Mouse (Mus musculus): ENCODE measurements around the gene Ramp3. TPM values are rescaled to one million over a fixed set of nuclear protein-coding genes. Genes with fewer than 3 reads are reported as not detected.
A peak's percentile ranks its signal among the peaks of the same experiment; 100 is the strongest.
"Not testable (repeated sequence)": the region's sequence is repeated elsewhere in the genome, so short reads cannot be mapped to it uniquely, and the experiment has no call there.

Gene Ramp3
- polyA plus RNA-seq, 1 experiment from 2014 or later, result 2.2 TPM

DNA sequence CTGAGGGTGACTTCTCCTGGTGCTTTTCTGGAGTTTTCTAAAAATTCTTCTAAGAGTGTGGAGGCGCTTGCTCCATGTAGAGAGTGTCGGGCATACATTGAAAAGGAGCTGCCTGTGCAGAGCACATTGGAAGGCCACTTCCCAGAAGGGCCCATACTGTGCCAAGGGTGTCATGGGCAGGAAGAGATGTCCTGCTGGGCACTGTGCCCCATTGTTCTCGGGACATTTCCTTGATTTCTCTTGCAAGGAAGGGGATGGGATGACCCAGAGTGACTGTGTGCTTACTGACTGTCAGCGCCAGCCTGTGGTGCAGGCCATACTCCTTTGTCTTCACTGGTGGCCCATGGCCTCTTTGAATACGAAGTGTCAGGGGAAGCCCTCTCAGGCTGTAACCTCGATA lies 19.2 kb upstream of the Ramp3 start:
- Histone ChIP-seq H3K9ac (no peak overlapping the region), H3K9me3 (replicated peaks) (no peaks in the 10 kb centered on the region), H3K27ac (no peak overlapping the region), H3K4me1 (no peaks in the 10 kb centered on the region), H3K4me3 (no peak overlapping the region), H3K4me2 (no peak overlapping the region), H3K36me3 (ENCODE audit: poor library complexity, severe bottlenecking) (no peaks in the 10 kb centered on the region), H3K27me3 (no peaks in the 10 kb centered on the region)
- no peak for ATAC-seq
- WGBS, result 77% methylated on average over 6 of the region's 6 CpGs

- Histone ChIP-seq H3K4me3 (no peak overlapping the region), H3K36me3 (ENCODE audit: poor library complexity, severe bottlenecking) (no peaks in the 10 kb centered on the region), H3K4me1 (no peaks in the 10 kb centered on the region), H3K9ac (no peak overlapping the region), H3K27me3 (no peaks in the 10 kb centered on the region), H3K4me2 (no peak overlapping the region), H3K27ac (no peak overlapping the region), H3K9me3 (replicated peaks) (no peaks in the 10 kb centered on the region)
- ATAC-seq, result no peak
- WGBS, result 73% methylated on average over 6 of the region's 6 CpGs
These were observed 13.8 kb upstream of the Ramp3 start for GRCm38 (mm10) chr11:6644566-6644965.

DNA sequence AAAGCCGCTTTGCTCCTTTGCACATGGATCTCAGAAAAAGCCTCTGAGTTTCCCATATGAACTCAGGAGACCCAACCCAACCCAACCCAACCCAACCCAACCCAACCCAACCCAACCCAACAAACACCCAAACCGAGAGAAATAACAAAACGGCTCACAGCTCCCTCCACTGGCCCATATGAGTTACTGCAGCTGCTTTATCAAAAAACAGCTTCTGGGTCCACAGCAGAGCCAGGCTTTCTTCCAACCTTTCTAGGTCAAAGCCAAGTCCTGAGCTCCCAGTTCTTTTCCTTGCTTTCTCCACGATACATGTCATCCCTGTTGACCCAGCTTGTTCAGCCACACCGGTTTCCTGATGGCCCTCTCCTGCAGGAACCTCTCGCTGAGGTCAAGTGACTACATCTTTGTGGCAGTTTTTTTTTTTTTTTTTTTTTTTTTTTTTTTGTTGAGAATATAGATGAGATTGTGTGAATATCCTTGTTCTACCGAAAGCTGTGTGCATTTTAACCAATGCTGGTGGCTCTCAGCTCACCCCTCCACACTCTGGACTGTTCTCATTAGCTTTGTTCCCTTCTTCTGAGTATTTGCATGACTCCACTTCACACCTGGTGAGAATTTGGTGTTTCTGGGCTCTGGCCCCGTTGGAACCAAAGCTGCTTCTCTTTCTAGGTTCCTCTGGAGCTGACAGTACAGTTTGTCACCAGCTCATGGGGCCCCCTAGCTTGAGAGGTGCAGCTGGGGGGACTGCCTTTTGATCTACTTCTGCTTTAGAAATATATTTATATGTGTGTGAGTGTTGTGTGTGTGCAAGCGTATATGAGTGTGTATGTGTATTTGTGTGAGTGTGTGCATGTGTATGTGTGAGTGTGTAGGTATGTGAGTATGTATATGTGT lies 10.2 kb upstream of the Ramp3 start:
- no peak overlapping the region for H3K27ac ChIP-seq
- H3K4me3 ChIP-seq, result no peak overlapping the region
- H3K27me3 ChIP-seq, result no peaks in the 10 kb centered on the region
- no peaks in the 10 kb centered on the region for H3K9me3 ChIP-seq (replicated peaks)
- H3K4me1 ChIP-seq, result no peaks in the 10 kb centered on the region
- ATAC-seq, result no peak
- no peak overlapping the region for H3K4me2 ChIP-seq
- WGBS, result 60% methylated on average over 9 of the region's 9 CpGs
- H3K9ac ChIP-seq, result no peak overlapping the region
- H3K36me3 ChIP-seq (ENCODE audit: poor library complexity, severe bottlenecking), result no peaks in the 10 kb centered on the region

DNA sequence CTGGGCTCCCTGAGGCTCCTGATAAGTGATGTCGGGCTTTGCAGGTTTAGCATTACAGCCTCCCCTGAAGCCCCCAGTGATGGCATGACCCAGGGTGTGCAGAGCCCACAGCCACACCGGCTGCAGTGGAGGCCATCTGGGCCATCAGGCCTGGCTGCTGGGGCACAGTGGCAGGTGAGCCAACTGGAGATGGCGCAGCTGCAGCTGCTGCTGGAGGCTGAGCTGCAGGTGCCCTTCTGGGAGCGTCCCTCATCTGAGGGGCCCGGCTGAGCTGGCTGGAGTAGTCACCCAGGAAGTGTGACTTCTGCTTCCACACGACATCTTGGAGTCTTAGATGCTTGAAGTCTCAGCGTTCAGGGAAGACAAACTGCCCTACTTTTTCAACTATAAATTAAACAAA lies 7.8 kb upstream of the Ramp3 start:
- no peaks in the 10 kb centered on the region for H3K36me3 ChIP-seq (ENCODE audit: poor library complexity, severe bottlenecking)
- WGBS, result 75% methylated on average over 7 of the region's 7 CpGs
- H3K9me3 ChIP-seq (replicated peaks), result no peaks in the 10 kb centered on the region
- H3K4me3 ChIP-seq, result no peak overlapping the region
- H3K9ac ChIP-seq, result no peak overlapping the region
- no peaks in the 10 kb centered on the region for H3K27me3 ChIP-seq
- no peaks in the 10 kb centered on the region for H3K4me1 ChIP-seq
- no peak for ATAC-seq
- H3K4me2 ChIP-seq, result no peak overlapping the region
- no peak overlapping the region for H3K27ac ChIP-seq

DNA sequence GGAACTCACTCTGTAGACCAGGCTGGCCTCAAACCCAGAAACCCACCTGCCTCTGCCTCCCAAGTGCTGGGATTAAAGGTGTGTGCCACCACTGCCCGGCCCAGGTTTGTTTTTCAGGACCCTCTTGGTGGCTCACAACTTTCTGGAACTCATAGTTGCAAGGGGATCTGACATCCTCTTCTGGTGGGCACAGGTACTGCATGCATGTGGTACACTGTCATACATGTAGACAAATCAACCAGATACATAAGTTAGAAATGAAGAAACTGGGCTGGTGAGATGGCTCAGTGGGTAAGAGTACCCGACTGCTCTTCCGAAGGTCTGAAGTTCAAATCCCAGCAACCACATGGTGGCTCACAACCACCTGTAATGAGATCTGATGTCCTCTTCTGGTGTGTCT lies 5.3 kb upstream of the Ramp3 start:
- not testable (repeated sequence) for H3K4me1 ChIP-seq; H3K36me3 ChIP-seq (ENCODE audit: poor library complexity, severe bottlenecking); H3K4me3 ChIP-seq; ATAC-seq; H3K27me3 ChIP-seq; H3K9me3 ChIP-seq (replicated peaks); H3K9ac ChIP-seq; H3K4me2 ChIP-seq; H3K27ac ChIP-seq
- 85% methylated on average over 3 of the region's 3 CpGs for WGBS

GRCm38 (mm10) chr11:6654903-6655302 lies 3.4 kb upstream of the Ramp3 start:
- Histone ChIP-seq H3K4me1 (0 out of 2 replicates have a peak, but pooled peaks cover 3% of the 10 kb centered on the region), H3K4me2 (no peak overlapping the region), H3K36me3 (ENCODE audit: poor library complexity, severe bottlenecking) (no peaks in the 10 kb centered on the region), H3K27ac (no peak overlapping the region), H3K27me3 (no peaks in the 10 kb centered on the region), H3K9me3 (replicated peaks) (no peaks in the 10 kb centered on the region), H3K4me3 (no peak overlapping the region), H3K9ac (no peak overlapping the region)
- peak; percentile 75 for ATAC-seq
- WGBS, result 2% methylated on average over 2 of the region's 2 CpGs

- H3K27me3 ChIP-seq, result no peaks in the 10 kb centered on the region
- no peak overlapping the region for H3K27ac ChIP-seq
- H3K9me3 ChIP-seq (replicated peaks), result no peaks in the 10 kb centered on the region
- no peak overlapping the region for H3K4me2 ChIP-seq
- H3K9ac ChIP-seq, result no peak overlapping the region
- ATAC-seq, result no peak
- no peak overlapping the region for H3K4me3 ChIP-seq
- H3K36me3 ChIP-seq (ENCODE audit: poor library complexity, severe bottlenecking), result no peaks in the 10 kb centered on the region
- WGBS, result 65% methylated on average over 14 of the region's 14 CpGs
- 0 out of 2 replicates have a peak, but pooled peaks cover 3% of the 10 kb centered on the region for H3K4me1 ChIP-seq
These were observed 2.9 kb downstream of the Ramp3 start for GRCm38 (mm10) chr11:6661206-6661605.

GRCm38 (mm10) chr11:6666634-6667033 lies 8.3 kb downstream of the Ramp3 start:
- Histone ChIP-seq H3K4me2 (no peak overlapping the region), H3K27me3 (0 out of 2 replicates have a peak, but pooled peaks cover 4% of the 10 kb centered on the region), H3K4me3 (no peak overlapping the region), H3K4me1 (no peaks in the 10 kb centered on the region), H3K9ac (no peak overlapping the region), H3K36me3 (ENCODE audit: poor library complexity, severe bottlenecking) (no peaks in the 10 kb centered on the region), H3K9me3 (replicated peaks) (no peaks in the 10 kb centered on the region), H3K27ac (no peak overlapping the region)
- 88% methylated on average over 2 of the region's 2 CpGs for WGBS
- ATAC-seq, result no peak

DNA sequence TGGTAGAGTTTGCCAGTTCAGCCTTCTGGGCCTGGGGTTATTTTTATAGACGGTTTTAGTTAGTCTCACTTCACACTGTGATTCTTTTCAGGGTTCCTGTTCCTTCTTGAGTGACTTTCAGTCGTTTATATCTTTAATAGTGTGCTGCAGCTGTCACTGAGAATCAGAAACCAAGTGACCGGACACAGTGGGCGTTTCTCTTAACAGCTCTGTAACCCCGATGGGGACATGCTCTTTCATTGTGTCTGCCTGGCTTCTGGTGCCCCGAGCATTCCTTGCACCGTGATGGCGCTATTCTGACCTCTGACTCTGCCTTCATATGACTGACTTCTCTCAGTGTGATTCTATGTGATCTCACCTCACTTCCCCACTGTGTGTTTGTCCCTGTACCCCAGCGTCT lies 10.7 kb downstream of the Ramp3 start:
- Histone ChIP-seq H3K9me3 (replicated peaks) (no peaks in the 10 kb centered on the region), H3K36me3 (ENCODE audit: poor library complexity, severe bottlenecking) (no peaks in the 10 kb centered on the region), H3K9ac (no peak overlapping the region), H3K27me3 (0 out of 2 replicates have a peak, but pooled peaks cover 4% of the 10 kb centered on the region), H3K4me2 (no peak overlapping the region), H3K4me1 (no peaks in the 10 kb centered on the region), H3K4me3 (no peak overlapping the region), H3K27ac (no peak overlapping the region)
- ATAC-seq, result no peak
- WGBS, result 23% methylated on average over 9 of the region's 9 CpGs

DNA sequence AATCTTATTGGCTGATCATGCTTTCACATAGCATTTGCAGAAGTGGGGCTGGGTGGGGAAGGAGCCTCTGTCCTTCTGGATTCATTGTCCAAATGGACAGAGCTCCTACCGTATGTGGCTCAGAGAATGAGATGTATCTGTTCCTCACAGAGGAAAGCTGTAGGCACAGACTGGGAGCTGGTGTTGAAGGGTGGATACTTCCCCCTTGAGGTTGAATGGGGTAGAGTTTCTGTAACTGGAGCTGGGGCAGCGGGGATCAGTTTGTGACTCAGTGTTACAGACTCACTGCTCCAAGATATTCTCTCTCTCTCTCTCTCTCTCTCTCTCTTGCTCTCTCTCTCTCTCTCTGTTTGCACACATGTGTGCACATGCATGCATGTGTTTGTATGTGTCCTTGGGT lies 11.7 kb downstream of the Ramp3 start:
- no peak for ATAC-seq
- H3K27me3 ChIP-seq, result 0 out of 2 replicates have a peak, but pooled peaks cover 4% of the 10 kb centered on the region
- no peaks in the 10 kb centered on the region for H3K4me1 ChIP-seq
- no peak overlapping the region for H3K4me2 ChIP-seq
- H3K4me3 ChIP-seq, result no peak overlapping the region
- H3K27ac ChIP-seq, result no peak overlapping the region
- H3K36me3 ChIP-seq (ENCODE audit: poor library complexity, severe bottlenecking), result no peaks in the 10 kb centered on the region
- 38% methylated on average over 2 of the region's 2 CpGs for WGBS
- no peaks in the 10 kb centered on the region for H3K9me3 ChIP-seq (replicated peaks)
- H3K9ac ChIP-seq, result no peak overlapping the region

GRCm38 (mm10) chr11:6670826-6671225 lies 12.5 kb downstream of the Ramp3 start:
- Histone ChIP-seq H3K27me3 (0 out of 2 replicates have a peak, but pooled peaks cover 4% of the 10 kb centered on the region), H3K27ac (no peak overlapping the region), H3K4me3 (no peak overlapping the region), H3K9ac (no peak overlapping the region), H3K4me2 (no peak overlapping the region), H3K4me1 (no peaks in the 10 kb centered on the region), H3K9me3 (replicated peaks) (no peaks in the 10 kb centered on the region), H3K36me3 (ENCODE audit: poor library complexity, severe bottlenecking) (no peaks in the 10 kb centered on the region)
- ATAC-seq, result no peak
- 96% methylated on average over 4 of the region's 4 CpGs for WGBS

GRCm38 (mm10) chr11:6674701-6675100 lies 16.4 kb downstream of the Ramp3 start:
- Histone ChIP-seq H3K9ac (no peak overlapping the region), H3K4me2 (no peak overlapping the region), H3K27me3 (0 out of 2 replicates have a peak, but pooled peaks cover 4% of the 10 kb centered on the region), H3K4me3 (no peak overlapping the region), H3K36me3 (ENCODE audit: poor library complexity, severe bottlenecking) (no peaks in the 10 kb centered on the region), H3K4me1 (no peaks in the 10 kb centered on the region), H3K27ac (no peak overlapping the region), H3K9me3 (replicated peaks) (no peaks in the 10 kb centered on the region)
- 86% methylated on average over 9 of the region's 9 CpGs for WGBS
- ATAC-seq, result no peak

DNA sequence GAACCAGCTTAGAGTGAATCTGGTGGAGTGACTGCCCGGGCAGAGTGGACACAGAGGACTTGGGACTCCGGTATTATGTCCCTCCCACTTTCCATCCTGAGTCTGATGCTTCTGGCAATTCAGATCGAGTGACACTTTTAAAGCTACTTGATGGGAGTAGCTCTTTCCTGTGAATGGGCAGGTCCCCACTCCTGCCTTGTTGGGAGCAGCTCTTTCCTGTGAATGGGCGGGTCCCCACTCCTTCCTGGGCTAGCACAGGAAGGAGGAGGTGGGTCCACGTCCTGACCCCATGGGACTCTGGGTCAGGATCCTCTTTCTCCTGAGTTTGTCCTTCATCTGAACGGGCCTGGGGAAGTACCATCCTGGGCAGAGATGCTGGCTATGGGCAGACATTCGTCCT lies 17.1 kb downstream of the Ramp3 start:
- Histone ChIP-seq H3K4me1 (no peaks in the 10 kb centered on the region), H3K36me3 (ENCODE audit: poor library complexity, severe bottlenecking) (no peaks in the 10 kb centered on the region), H3K4me3 (no peak overlapping the region), H3K9ac (no peak overlapping the region), H3K4me2 (no peak overlapping the region), H3K9me3 (replicated peaks) (no peaks in the 10 kb centered on the region), H3K27me3 (0 out of 2 replicates have a peak, but pooled peaks cover 4% of the 10 kb centered on the region), H3K27ac (no peak overlapping the region)
- no peak for ATAC-seq
- 72% methylated on average over 7 of the region's 7 CpGs for WGBS
